Mouse (Mus musculus) heart, postnatal 14 days (tissue): ENCODE measurements around the gene Tbc1d21. TPM values are rescaled to one million over a fixed set of nuclear protein-coding genes. Genes with fewer than 3 reads are reported as not detected.

Source experiments
- DNase-seq, 2 experiments: peaks; one replicate each; pipeline ENCODE4 v3.0.0; 2021 to 2022
- intact Hi-C: fragments of 180-260 bp; cut with DNase I; formaldehyde crosslinking; loops from one replicate; pipeline ENCODE4 v1.15.1; 2025
- long read RNA-seq, 2 experiments: library from polyadenylated mRNA; stranded (forward); transcript quantifications; one replicate each; pipeline ENCODE4 v2.0.0; 2021
- total RNA-seq, 2 experiments: library from RNA; stranded (reverse); gene quantifications; 2 replicates each; pipeline ENCODE4 v1.2.3; 2021

Gene Tbc1d21
- not detected for total RNA-seq
- long read RNA-seq, experiment 1 = 0 reads
- long read RNA-seq, experiment 2 = 0 reads

DNA sequence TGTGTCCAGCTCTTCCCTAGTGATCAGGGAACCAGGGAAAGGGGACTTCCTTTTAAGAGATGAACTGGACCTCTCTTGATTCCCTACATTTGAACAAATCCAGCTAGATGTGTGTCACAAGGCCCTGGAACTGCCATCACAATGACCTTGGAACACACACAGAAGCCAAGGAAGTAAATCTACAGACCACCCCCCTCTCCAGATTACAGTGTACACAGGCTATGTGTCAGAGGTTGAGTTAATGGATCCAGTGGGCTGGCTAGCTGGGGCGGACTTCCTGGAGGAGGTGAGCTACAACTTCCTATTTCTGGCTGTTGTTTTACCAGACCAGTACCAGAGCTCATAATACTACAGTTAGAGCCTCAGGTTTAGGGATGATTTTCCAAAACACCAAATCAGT, at the start of gene Tbc1d21:
TSS of gene Tbc1d21 (minus strand) at position 101 of the 400 bp plus-strand sequence.
- DNase-seq = no peak
- intact Hi-C loops = no loop called here

DNA sequence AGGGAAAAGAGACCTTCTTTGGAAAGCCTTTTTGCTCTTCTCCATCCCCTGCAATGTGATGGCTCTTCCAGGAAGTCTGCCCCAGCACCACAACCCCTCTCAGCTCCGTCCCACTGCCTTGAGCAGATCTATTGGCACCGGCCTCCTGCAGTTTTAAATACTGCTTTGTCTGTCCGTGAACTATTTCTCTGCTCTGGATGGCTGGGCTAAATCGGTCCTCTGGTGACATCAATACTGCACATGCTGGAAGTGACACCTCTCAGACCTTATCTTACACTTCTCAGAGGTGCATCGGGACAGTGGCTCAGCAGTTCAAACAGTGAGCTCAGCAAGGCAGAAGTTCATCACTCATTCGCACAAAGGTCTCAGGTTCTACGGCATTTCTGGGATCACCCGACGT, 41.3 kb upstream of the Tbc1d21 start:
- DNase-seq = peak in 1 of 2 experiments; percentile 13
- intact Hi-C loops = no loop called here

DNA sequence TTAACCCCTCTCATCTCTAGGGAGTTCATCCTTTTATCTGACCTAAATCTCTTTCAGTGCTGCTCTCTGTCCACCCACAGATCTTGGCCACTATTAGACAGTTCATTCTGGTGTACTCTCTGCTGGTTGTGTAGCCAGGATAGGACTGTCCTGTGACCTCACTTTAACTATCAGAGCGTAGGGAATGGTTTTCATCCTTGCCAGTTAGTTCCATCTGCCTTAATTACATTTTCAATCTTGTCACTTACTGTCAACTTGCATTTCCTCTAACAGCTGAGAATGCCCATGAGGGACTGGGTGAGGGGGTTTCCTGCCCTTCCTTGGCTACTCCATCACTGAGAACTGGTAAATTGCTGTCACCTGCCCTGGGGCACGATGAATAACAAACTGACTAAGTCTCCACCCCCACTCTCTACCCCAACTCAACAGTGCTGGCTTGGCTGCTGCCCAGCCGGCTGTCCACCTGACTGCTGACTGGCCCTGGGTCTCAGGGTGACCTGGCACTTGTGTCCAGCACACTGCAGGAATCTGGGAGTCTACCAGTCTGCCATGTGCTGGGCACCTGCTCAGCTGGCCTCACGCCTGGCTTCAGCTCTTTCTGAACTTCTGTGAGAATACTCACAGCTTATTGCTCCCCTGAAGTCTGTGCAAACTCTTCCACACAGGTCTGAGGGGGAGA, 39.9 kb upstream of the Tbc1d21 start:
- DNase-seq = peak; percentile 64 to 72
- intact Hi-C loops = no loop called here

DNA sequence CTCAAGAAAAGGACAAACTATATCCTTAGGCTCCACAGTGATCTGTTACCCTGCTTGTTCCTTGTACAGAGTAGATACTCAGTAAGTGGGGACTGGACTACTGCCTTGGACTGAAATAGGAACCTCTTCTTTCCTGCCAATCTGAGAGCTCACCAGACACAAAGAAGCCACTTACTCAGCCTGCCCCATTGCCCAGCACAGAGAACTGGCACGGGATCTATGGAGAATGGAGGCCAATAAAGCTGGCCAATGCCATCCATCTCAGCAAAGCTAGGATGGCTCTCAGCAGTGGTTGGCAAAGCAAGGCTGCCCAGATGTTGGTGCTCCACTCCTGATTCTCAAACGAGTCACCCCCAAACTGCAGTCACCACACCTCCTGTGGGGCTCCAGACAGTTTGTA, 39.0 kb upstream of the Tbc1d21 start:
- intact Hi-C loops = no loop called here
- peak; percentile 19 to 21 for DNase-seq

DNA sequence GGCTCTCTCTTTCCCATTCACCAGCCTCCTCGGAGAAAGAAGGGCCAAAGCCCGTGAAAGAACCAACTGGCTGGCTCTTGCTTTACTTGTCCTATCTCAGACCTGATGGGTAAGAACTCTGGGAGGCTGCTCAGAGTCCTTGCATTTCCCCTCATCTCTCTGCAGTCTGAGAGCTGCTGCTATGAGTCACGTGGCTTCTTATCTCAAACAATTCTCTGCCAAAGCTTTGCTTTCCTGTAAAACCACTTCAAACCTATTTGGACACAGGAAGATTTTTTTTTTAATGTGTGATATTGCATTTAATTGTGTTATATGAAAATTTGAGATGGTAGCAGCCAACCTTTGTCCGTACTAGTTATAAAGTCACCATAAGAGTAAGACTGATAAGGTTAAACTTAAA, 34.2 kb upstream of the Tbc1d21 start:
- intact Hi-C loops = no loop called here
- DNase-seq = no peak

DNA sequence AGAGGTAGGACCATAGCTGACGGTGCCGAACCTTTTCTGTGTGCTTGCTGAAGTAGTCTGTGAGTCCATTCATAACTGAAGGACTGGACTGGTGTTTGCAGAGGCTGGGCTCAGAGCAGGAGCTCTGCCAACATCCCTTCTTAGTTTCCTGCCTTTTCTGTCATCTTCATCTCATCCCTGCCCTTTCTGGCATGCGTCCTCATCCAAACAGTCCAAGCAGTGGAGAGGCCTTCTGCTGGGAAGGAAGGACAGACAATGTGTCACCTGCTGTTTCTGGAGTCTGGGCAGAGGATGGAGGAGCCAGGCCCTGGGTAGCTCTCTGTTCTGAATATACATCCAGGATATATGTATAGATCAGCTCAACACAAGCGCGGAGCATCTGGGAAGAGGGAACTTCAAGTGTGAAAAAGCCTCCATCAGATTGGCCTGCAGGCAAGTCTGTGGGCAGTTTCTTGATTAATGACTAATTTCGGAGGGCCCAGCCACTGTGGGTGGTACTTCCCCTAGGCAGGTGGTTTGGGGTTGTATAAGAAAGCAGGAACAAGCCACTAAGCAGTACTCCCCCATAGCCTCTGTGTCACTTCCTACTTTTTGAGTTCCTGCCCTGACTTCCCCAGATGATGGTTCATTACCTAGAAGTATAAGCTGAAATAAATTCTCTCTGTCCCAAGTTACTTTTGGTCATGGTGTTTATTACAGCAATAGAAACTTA, 31.3 kb upstream of the Tbc1d21 start:
- intact Hi-C loops = no loop called here
- no peak for DNase-seq

DNA sequence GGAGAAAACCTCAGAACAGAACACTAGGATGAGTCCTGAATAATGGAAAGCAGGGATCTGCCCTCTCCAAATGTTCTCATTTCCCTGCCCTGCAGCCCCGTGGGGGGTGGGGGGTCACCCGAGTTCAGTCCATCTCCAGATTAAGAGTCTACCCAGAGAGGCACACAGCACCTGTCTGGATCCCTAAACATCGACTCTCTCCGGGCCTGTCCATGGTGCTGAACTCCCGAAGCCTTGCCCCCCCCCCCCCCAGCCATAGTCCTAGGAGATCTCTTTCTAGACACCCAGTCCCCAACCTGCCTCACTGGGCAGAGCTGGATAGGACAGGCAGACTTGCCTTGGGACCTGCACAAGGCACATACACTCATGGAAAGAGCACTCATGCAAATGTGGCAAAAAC, 29.4 kb upstream of the Tbc1d21 start:
- DNase-seq = no peak
- intact Hi-C loops = no loop called here

DNA sequence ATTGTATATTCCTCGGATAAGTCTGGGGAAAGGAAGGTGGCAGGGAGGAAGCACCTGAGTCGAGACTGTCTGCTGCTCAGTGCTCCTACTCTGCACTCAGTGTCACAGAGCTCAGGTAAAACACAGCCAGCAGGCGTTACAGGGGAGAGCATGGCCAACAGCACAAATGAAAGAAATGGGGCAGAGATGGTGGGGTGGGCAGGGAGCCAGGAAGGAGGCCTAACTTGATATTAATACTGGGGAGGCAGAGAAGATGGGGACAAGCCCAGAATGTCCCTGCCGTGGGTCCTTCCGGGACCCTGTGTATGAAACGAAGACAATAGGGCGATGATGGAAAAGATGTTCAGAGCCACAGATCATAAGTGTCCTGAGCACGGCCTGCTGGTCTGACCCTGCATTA, 24.4 kb upstream of the Tbc1d21 start:
- intact Hi-C loops = no loop called here
- DNase-seq = no peak

DNA sequence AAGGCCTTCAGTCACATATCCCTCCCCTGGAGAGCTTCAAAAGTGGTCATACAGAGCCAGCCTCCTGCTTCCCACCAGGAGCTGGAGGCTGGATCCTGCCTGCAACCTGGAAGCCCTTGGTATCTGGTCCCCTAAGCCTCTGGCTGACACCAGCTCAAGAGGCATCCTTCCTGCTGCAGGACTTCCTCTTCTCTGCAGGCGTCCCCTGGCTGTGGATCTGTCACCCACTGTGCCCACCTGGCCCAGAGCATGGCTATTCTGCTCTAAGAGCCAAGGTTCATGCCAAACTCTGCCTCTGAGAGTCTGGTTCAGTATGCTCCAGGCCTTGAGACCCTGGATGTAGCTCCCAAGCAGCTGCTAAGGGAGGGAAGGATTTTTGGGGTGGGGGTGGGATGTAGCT, 23.6 kb upstream of the Tbc1d21 start:
- intact Hi-C loops = no loop called here
- no peak for DNase-seq

DNA sequence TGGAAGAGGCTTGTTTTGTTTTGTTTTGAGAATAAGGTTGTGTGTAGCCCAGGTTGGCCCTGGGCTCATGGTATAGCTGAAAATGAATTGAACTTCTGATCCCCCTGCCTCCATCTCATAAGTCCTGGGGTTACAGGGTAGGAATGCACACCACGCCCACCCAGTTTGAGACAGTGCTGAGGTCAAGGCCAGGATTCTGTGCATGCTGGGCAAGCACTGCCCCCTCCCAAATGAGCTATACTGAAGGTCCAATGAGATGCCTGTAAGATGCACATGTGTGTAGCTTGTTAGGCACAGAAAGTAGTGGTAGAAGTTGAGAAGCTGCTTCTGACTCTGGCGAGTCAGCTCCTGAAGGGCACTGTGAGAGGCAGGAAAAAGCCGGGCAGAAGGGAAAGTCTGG, 18.1 kb upstream of the Tbc1d21 start:
- intact Hi-C loops = no loop called here
- no peak for DNase-seq

DNA sequence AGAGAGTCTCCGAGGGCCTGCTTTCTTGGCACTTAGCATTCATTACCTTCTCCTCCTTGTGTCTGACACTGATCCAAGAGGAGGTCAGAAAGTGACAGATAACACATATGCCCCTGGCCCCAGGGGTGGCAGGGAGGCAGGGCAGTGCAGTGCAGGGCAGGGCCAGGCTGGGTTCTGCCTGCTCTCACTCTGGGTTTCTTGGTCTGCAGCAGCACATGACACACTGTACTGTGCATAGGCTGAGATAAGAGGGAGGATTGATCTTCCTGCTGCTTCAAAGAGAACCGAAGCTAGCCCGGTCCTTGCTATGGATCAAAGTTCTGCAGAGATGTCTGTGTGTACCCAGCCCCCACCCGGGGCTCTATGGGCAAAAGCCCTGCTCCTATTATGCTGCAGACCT, 8.6 kb upstream of the Tbc1d21 start:
- no peak for DNase-seq
- intact Hi-C loops = no loop called here

DNA sequence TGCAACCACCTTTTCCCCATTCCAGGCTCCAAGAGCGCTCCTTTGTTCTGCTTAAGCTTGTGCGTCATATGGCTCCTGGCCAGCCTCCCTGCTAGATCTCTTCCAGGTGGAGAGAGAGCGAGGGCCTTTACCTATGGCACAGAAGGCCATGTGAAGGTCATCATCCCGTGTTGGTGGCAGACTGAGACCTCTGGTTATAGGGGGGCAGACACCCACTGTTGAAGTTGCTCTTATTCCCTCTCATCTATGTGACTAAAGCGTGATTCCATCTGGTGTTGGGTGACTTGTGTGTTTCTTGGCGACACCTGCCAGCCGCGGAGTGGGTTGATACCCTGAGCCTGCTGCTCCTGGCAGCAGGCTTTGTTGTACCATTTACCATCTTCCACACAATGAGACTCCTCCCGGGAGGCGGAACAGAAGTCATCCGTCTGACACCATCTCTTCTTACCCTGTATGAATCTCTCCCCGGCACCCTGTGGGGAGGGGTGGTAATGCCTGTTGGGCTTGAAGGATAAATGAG, 3.7 kb upstream of the Tbc1d21 start:
- intact Hi-C loops = no loop called here
- no peak for DNase-seq

DNA sequence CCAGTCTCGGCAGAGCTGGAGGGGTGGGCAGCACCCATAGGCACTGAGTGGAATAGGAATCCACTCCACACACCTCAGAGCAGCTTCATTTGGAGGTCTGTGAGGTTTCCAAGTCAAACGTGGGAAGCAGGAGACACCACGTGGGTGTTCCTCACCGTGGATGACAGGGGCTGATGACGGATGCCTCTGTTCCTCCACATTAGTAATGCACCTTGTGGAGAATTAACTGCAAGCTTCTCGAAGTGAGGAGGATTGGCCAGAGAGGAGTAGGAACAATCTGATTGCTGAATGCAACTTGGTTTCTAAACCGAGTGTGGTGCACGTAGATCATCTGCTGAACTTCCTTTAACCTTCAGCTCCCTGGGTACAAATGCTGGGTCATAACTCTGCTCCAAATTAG, 1.7 kb upstream of the Tbc1d21 start:
- DNase-seq = no peak
- intact Hi-C loops = no loop called here

DNA sequence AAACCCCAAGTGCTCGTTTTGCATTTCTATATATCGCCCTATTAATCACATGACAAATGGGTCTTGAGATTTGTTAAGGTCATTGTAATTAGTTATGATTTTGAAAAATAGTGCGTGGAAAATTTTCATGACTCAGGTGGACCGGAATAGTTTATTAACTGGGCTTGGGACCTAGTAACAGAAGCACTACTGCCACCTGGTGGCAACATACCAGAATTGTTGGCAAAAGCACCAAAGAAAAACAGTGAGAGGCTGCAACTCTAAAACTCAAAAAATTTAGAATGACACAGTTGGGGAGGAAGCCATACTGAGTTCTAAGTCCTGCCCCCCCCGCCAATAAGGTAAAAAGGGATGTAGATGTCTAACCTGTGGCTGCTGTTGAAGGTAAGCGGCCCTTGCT, 611 bp downstream of the Tbc1d21 start:
- peak; percentile 48 to 66 for DNase-seq
- intact Hi-C loops = loop anchor here (1.0 to 10.0 kb wide), 3 partner anchors 39 to 335 kb away; no protein-coding TSS in a partner anchor

DNA sequence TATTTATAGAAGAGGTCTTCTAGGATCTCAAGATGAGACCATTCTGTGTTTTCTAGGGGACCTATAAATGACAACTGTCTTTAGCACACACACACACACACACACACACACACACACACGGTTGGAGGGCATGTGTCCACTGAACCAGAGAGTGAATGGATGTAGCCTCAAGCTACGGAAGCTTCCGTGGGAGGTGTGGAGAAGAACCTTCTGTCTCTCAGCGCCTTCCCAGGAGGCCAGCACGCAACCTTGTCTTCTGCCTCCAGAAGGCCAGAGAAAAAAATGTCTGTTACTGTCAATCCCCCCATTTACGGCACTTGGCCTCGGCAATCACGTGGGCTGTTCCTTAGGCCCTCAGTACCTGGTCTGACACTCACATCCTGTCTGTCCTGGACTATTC, 5.9 kb downstream of the Tbc1d21 start:
- no peak for DNase-seq
- intact Hi-C loops = loop anchor here (10.0 kb wide), 1 partner anchor 330 kb away; no protein-coding TSS in a partner anchor

DNA sequence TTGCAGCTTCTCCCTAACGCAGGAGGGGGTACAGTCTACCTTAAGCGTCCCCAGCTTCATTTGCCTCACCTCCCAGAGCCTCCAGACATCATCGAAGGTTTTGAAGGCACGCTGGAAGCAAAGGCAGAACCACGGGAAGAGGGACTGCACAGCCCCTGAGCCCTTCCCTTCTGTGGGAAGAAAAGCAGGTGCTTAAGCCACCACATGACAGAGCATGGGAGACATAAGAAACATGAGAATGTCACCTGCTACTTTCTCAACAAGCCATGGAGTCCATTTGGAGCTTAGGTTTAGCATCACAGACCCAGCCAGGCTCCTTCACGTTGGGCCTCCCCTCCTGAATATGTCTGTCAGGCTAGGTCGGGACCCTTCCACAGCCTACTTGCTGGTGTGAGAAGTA, 8.3 kb downstream of the Tbc1d21 start:
- intact Hi-C loops = loop anchor here (10.0 kb wide), 1 partner anchor 327 kb away; no protein-coding TSS in a partner anchor

DNA sequence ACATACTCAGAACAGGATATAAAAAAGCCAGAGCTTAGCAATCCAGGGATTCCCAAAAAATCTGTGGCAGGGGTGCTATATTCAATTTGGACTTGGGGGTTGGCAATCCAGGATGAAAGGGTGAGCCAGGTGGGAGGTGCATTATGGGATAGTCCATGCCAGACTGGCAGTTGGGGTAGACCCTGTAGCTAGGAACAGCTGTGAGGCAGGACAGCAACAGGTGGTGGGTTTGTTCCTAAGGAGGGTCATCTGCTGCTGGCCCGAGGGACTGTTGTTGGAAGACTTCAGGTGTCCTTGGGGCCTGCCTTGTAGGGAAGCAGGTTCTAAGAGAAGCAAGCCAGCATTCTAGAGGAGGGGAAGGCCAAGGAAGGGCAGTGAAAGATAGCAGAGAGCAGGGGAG, 8.9 kb downstream of the Tbc1d21 start:
- DNase-seq = no peak
- intact Hi-C loops = loop anchor here (10.0 kb wide), 1 partner anchor 327 kb away; no protein-coding TSS in a partner anchor

More for the DNA sequence above, 8.3 kb downstream of the Tbc1d21 start:
- no peak for DNase-seq

DNA sequence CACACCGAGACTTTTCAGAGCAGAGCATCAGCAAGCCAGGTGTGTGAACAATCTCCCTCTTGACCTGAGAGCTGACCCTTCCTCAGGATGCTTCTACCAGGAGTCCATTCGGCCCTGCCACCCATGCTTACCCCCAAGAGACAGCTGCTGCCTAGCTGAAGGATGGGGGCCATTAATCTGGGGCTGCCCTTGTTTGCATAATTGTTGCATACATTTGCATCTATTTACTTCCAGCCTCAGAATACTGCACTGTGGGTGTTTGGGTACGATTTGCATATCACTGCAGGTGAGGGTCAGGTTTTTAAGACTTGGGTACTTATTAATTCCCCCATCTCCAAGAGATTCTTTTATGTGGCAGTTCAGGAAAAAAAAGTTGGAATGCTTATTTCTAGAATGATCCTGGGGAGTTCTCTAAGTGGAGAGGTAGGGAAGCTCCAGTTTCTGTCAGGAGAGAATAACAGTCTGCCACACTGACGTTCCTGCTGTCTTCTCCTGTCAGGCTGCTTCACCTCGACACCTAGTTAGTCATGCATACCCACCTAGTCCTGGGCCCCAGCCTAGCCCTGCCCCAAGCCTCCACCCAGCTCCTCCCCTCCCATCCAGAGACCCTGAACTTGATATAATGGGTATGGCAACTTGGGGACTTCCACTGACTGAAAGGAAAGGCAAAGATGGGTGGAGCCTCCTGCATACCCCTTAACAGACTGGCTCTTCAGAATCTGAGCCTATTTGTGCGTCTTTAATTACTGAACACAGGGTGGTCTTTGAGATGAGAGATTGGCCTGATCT, 14.8 kb downstream of the Tbc1d21 start:
- DNase-seq = no peak
- intact Hi-C loops = no loop called here

DNA sequence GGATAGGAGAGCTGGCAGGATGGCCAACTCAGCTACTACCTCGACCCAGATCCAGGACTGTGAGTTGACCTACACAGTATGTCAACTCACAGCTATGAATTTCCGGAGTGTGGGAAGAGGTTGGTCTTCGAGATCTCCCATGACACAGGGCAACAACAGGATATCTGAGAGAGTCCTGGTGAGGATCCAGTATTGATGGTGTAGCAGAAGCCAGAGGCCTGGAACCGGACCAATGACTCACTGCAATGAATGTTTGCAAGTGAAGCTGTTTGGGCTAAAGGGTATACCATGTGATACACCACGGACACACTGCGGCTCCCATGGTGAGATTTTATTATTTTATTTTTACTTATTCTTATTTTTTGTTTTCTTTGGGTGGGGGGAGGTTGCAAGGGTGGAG, 15.6 kb downstream of the Tbc1d21 start:
- intact Hi-C loops = no loop called here
- no peak for DNase-seq

DNA sequence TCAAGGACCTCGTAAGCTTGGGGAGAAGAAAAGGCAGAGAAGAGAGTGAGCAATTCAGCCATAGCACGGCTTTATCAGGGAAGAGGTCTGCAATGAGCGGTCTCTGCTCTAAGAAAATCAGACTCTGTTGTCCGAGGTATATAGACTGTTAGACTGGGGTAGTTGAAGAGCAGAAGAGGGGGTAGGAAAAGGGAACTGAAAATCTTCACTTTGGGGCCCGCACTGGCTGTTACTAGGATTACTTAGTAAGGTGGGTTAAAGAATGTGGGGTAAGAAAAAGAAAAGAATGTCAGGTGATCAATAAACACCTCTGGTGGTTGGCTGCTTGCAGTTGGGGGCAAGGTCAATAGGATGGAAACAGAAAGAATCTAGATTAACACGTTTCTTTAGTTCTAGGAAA, 17.0 kb downstream of the Tbc1d21 start:
- intact Hi-C loops = no loop called here
- no peak for DNase-seq

DNA sequence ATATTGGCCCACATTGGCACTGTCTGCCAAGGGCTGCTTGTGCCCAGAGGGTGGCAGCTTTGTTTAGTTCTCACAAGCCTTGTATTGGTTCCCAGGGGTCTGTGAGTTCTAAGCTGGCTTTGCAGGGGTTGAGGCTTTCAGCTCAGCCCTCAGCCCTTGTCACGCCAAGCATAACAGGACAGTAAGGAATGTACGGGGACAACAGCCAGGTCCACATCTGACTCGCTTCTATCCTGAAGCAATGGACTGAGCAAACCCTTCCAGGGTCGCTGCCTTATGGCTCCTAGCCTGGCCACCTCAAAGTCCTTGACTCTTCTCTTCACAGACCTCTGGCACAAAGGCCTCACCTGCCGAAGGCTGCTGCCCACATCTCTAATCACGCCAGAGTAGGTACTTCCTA, 22.5 kb downstream of the Tbc1d21 start:
- peak in 1 of 2 experiments; percentile 42 for DNase-seq
- intact Hi-C loops = no loop called here
